Mouse (Mus musculus) fat pad, adult 2 months (tissue): ENCODE results near the gene Rbp4.

Experiments
- DNase-seq: peaks from one replicate; pipeline ENCODE4 v3.0.0-alpha.2; 2011; ENCODE audit warnings: low read depth, low spot score; ENCODE audit errors: extremely low read depth

Rbp4 gene

DNA sequence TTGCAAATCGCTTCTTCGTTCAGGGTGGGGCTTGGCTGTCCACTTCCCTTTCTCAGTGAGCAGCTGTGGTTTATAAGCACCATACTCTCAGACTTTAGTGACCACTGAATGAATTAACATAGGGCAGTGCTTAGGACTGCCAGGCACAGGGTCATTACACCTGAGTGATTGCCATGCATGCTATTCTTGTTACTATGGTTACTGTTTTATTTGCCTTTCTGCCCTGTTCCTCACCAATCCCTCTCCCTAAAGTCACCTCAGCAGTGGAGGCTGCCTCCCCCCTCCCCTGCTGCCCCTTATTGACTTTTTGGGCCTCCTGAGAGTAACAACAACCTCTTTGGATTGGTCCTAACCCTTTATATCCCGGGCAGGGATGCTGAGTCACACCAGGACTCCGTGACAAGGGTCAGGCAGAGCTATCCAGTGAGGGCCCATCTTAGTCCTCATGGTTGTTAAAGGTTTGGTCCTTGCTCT lies 33.5 kb downstream of the Rbp4 start:
- no peak for DNase-seq

GRCm38 (mm10) chr19:38089358-38089757 lies 35.7 kb downstream of the Rbp4 start:
- no peak for DNase-seq

DNA sequence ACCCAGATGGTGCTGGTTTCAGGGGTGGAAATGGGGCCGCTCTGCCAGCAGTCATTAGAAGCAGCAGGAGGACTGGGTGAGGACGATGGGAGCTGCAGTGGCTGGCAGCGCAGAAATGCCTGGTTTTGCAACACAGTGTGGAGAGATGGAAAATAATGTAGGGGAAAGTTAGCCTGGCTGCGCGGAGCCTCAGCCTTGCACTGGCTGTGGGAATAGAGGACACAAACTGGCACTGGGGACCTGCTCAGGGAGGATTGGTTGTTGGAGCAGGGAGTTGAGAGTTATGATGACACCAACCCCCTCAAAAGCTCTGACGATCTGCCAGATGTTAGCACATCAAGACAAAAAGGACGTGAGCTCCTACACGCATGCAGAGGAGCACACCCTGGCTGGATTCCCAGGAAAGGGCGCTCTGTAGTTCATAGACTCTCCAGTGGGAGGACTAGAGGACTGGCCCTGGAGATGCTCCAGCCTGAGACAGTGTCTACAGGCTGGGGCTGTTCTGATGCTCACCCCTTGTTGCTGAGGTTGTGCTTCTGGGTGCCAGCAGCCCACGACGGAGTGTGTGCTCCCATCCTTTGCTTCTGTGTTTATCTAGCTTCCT lies 38.0 kb downstream of the Rbp4 start:
- DNase-seq, result peak; percentile 36

DNA sequence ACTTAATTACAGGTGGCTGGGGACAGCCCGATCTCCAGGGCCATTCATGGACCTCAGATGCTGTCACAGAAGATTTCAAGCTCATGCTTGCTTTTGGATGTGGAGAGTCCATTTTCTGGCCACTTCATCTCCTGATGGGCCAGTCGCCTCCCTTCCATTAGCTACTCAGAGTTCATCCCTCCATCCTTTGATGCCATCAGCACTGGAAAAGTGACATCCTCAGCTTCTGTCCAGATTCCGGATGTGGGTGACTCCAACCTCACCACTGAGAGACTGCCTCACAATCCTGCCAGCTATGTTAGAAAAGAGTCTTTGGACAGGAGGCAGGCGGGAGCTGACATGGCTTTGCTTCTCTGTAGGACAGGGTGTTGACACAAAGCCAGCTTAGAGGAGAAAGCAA lies 39.2 kb downstream of the Rbp4 start:
- DNase-seq, result no peak

GRCm38 (mm10) chr19:38082931-38083525 lies 42.1 kb downstream of the Rbp4 start:
- no peak for DNase-seq

- no peak for DNase-seq
Observed at GRCm38 (mm10) chr19:38081361-38081760, 43.7 kb downstream of the Rbp4 start.

- DNase-seq, result no peak
Observed at GRCm38 (mm10) chr19:38077851-38078540, 47.1 kb downstream of the Rbp4 start.

- DNase-seq, result no peak
Observed at GRCm38 (mm10) chr19:38076251-38076650, 48.8 kb downstream of the Rbp4 start.

DNA sequence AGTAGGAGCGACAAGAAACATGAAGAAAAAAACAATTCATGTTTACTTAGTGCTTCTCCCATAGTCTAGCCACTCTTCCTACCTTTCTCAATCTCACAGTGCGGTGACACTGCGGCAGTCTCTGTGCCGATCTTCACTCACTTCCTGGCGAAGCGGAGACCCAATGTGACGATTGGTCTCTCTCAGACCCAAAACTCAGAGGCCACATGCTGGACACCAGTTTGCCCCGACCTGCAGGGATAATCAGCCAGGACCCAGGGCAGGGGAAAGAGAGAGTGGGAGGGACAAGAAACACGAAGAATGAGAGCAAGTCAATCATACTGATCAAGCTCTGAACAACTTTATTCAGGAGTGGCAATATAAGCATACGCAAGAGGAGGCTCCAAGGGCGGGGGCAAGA lies 50.0 kb downstream of the Rbp4 start:
- DNase-seq, result no peak

DNA sequence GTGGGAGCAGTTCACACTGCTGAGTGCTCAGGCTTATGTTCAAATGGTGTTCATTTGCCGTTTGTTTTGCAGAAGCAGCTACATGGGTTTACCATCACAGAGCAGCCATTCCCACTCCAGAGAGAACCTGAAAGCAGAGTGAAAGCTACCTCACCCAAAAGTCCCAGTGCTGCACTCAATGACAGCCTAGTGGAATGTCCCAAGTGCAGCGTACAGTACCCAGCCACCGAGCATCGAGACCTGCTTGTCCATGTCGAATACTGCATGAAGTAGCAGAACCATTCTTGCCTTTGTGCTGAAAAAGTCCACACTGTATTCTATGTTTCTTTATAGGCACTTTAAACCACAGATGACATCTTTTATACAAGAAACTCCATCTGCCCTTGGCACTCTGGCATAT lies 51.9 kb downstream of the Rbp4 start:
- DNase-seq, result no peak
